Mouse (Mus musculus) lung, embryonic 15.5 days (tissue): ENCODE measurements around the gene Nusap1. TPM values are rescaled to one million over a fixed set of nuclear protein-coding genes. Genes with fewer than 3 reads are reported as not detected.
"Not testable (repeated sequence)": the region's sequence is repeated elsewhere in the genome, so short reads cannot be mapped to it uniquely, and the experiment has no call there.

Experiments used
- ATAC-seq: fragments of 200-750 bp; cut with Nextera tagmentation; 2 replicates; pipeline ENCODE4 v1.8.0; 2017; ENCODE audit warnings: moderate number of reproducible peaks, borderline replicate concordance; ENCODE audit not compliant: low FRiP score, low TSS enrichment; ENCODE audit errors: extremely low read depth
- H3K27ac ChIP-seq: fragments of 300-500 bp; sonication (generic); 2 replicates; pipeline ENCODE4 v1.5.1; 2015; ENCODE audit warnings: moderate library complexity, mild to moderate bottlenecking, inconsistent platforms
- H3K27me3 ChIP-seq: fragments of 300-500 bp; sonication (generic); 2 replicates; pipeline ENCODE4 v1.6.1; 2015; ENCODE audit warnings: inconsistent platforms
- H3K36me3 ChIP-seq: fragments of 300-500 bp; sonication (generic); 2 replicates; pipeline ENCODE4 v1.6.1; 2015; ENCODE audit warnings: inconsistent platforms
- H3K4me1 ChIP-seq: fragments of 300-500 bp; sonication (generic); 2 replicates; pipeline ENCODE4 v1.6.1; 2015; ENCODE audit warnings: inconsistent platforms
- H3K4me2 ChIP-seq: fragments of 300-500 bp; sonication (generic); 2 replicates; pipeline ENCODE4 v1.6.1; 2015; ENCODE audit warnings: inconsistent platforms, mild to moderate bottlenecking, moderate library complexity
- H3K4me3 ChIP-seq: fragments of 300-500 bp; sonication (generic); 2 replicates; pipeline ENCODE4 v1.5.1; 2015; ENCODE audit warnings: mild to moderate bottlenecking, inconsistent platforms
- H3K9ac ChIP-seq: fragments of 300-500 bp; sonication (generic); 2 replicates; pipeline ENCODE4 v1.6.1; 2015; ENCODE audit warnings: inconsistent platforms
- H3K9me3 ChIP-seq: fragments of 300-500 bp; sonication (generic); 2 replicates; pipeline ENCODE4 v1.6.1; 2016; ENCODE audit warnings: inconsistent platforms
- WGBS: fragments of 180-500 bp; shearing (Covaris S2); methylation state at CpG from one replicate; pipeline ENCODE4 v1.1.7; 2015; 5-methylcytosine and 5-hydroxymethylcytosine counted together
- polyA plus RNA-seq: library from polyadenylated mRNA; unstranded; fragments of >200 nt; fragmentation: Nextera tagmentation; extraction: Ambion mirVana; gene quantifications from 2 replicates; pipeline ENCODE4 v1.2.1, GENCODE M21; 2015

Gene Nusap1
- polyA plus RNA-seq, 1 experiment from 2014 or later, result 85.9 TPM

- Histone ChIP-seq H3K4me1 (0 out of 2 replicates have a peak, but pooled peaks cover 11% of the 10 kb centered on the region), H3K4me2 (no peak overlapping the region), H3K4me3 (no peak overlapping the region), H3K27me3 (no peaks in the 10 kb centered on the region), H3K27ac (no peak overlapping the region), H3K36me3 (peaks cover 62% of the 10 kb centered on the region), H3K9ac (no peak overlapping the region), H3K9me3 (no peaks in the 10 kb centered on the region)
- ATAC-seq, result no peak
- WGBS, result 91% methylated on average over 4 of the region's 4 CpGs
These were observed 17.1 kb upstream of the Nusap1 start for GRCm38 (mm10) chr2:119601027-119601426.

GRCm38 (mm10) chr2:119601575-119601974 lies 16.5 kb upstream of the Nusap1 start:
- not testable (repeated sequence) for H3K9me3 ChIP-seq, H3K4me3 ChIP-seq, H3K27me3 ChIP-seq, ATAC-seq, H3K9ac ChIP-seq, H3K27ac ChIP-seq, H3K4me2 ChIP-seq
- WGBS, result 72% methylated on average over 3 of the region's 3 CpGs
- H3K36me3 ChIP-seq, result peaks cover 62% of the 10 kb centered on the region
- 0 out of 2 replicates have a peak, but pooled peaks cover 11% of the 10 kb centered on the region for H3K4me1 ChIP-seq

GRCm38 (mm10) chr2:119602488-119602887 lies 15.6 kb upstream of the Nusap1 start:
- Histone ChIP-seq H3K27ac (no peak overlapping the region), H3K4me2 (no peak overlapping the region), H3K4me1 (0 out of 2 replicates have a peak, but pooled peaks cover 7% of the 10 kb centered on the region), H3K27me3 (no peaks in the 10 kb centered on the region), H3K9me3 (no peaks in the 10 kb centered on the region), H3K9ac (no peak overlapping the region), H3K4me3 (no peak overlapping the region), H3K36me3 (peaks cover 62% of the 10 kb centered on the region)
- no peak for ATAC-seq
- 41% methylated on average over 1 of the region's 1 CpGs for WGBS

- Histone ChIP-seq H3K36me3 (peaks cover 66% of the 10 kb centered on the region), H3K9ac (no peak overlapping the region), H3K9me3 (no peaks in the 10 kb centered on the region), H3K4me1 (0 out of 2 replicates have a peak, but pooled peaks cover 7% of the 10 kb centered on the region), H3K27ac (no peak overlapping the region), H3K4me2 (no peak overlapping the region), H3K4me3 (no peak overlapping the region), H3K27me3 (no peaks in the 10 kb centered on the region)
- no peak for ATAC-seq
- 34% methylated on average over 2 of the region's 2 CpGs for WGBS
These were observed 14.2 kb upstream of the Nusap1 start for GRCm38 (mm10) chr2:119603909-119604308.

GRCm38 (mm10) chr2:119605361-119605973 lies 12.6 kb upstream of the Nusap1 start:
- H3K36me3 ChIP-seq, result peaks cover 69% of the 10 kb centered on the region
- H3K27me3 ChIP-seq, result no peaks in the 10 kb centered on the region
- no peak overlapping the region for H3K9ac ChIP-seq
- WGBS, result 82% methylated on average over 6 of the region's 6 CpGs
- ATAC-seq, result no peak
- H3K27ac ChIP-seq, result no peak overlapping the region
- no peak overlapping the region for H3K4me3 ChIP-seq
- 0 out of 2 replicates have a peak, but pooled peaks cover 7% of the 10 kb centered on the region for H3K4me1 ChIP-seq
- no peaks in the 10 kb centered on the region for H3K9me3 ChIP-seq
- H3K4me2 ChIP-seq, result no peak overlapping the region

- no peak overlapping the region for H3K4me2 ChIP-seq
- no peaks in the 10 kb centered on the region for H3K9me3 ChIP-seq
- H3K4me1 ChIP-seq, result 0 out of 2 replicates have a peak, but pooled peaks cover 4% of the 10 kb centered on the region
- H3K27ac ChIP-seq, result no peak overlapping the region
- H3K36me3 ChIP-seq, result peaks cover 68% of the 10 kb centered on the region
- 86% methylated on average over 4 of the region's 4 CpGs for WGBS
- no peak overlapping the region for H3K9ac ChIP-seq
- no peak for ATAC-seq
- H3K4me3 ChIP-seq, result no peak overlapping the region
- no peaks in the 10 kb centered on the region for H3K27me3 ChIP-seq
These were observed 11.1 kb upstream of the Nusap1 start for GRCm38 (mm10) chr2:119607023-119607422.

- Histone ChIP-seq H3K27ac (peak overlapping the region; percentile 66), H3K4me1 (peaks cover 36% of the 10 kb centered on the region), H3K27me3 (no peaks in the 10 kb centered on the region), H3K9me3 (no peaks in the 10 kb centered on the region), H3K36me3 (no peaks in the 10 kb centered on the region), H3K4me2 (peak overlapping the region; percentile 82), H3K4me3 (peak overlapping the region; percentile 93), H3K9ac (peak overlapping the region; percentile 70)
- peak; percentile 60 for ATAC-seq
- WGBS, result 0% methylated on average over 12 of the region's 13 CpGs
These were observed 278 bp upstream of the Nusap1 start for GRCm38 (mm10) chr2:119617841-119618198.

- 8% methylated on average over 6 of the region's 6 CpGs for WGBS
- peak overlapping the region; percentile 82 for H3K4me2 ChIP-seq
- peaks cover 36% of the 10 kb centered on the region for H3K4me1 ChIP-seq
- H3K9me3 ChIP-seq, ATAC-seq, H3K36me3 ChIP-seq, H3K27me3 ChIP-seq: not testable (repeated sequence)
- peak overlapping the region; percentile 55 for H3K9ac ChIP-seq
- peak overlapping the region; percentile 93 for H3K4me3 ChIP-seq
- H3K27ac ChIP-seq, result peak overlapping the region; percentile 70
These were observed 904 bp downstream of the Nusap1 start for GRCm38 (mm10) chr2:119619002-119619401.

- Histone ChIP-seq H3K9ac (no peak overlapping the region), H3K9me3 (no peaks in the 10 kb centered on the region), H3K27me3 (no peaks in the 10 kb centered on the region), H3K4me2 (peak overlapping the region; percentile 7), H3K36me3 (peaks cover 22% of the 10 kb centered on the region), H3K27ac (no peak overlapping the region), H3K4me1 (peaks cover 36% of the 10 kb centered on the region), H3K4me3 (no peak overlapping the region)
- WGBS, result 93% methylated on average over 2 of the region's 2 CpGs
- ATAC-seq, result no peak
These were observed 3.2 kb downstream of the Nusap1 start for GRCm38 (mm10) chr2:119621302-119621701.

GRCm38 (mm10) chr2:119636781-119637180 lies 18.7 kb downstream of the Nusap1 start:
- Histone ChIP-seq H3K4me3 (no peak overlapping the region), H3K36me3 (peaks cover 90% of the 10 kb centered on the region)
- 88% methylated on average over 1 of the region's 1 CpGs for WGBS

GRCm38 (mm10) chr2:119641214-119641912 lies 23.3 kb downstream of the Nusap1 start:
- ATAC-seq, result no peak
- Histone ChIP-seq H3K4me1 (no peaks in the 10 kb centered on the region), H3K9me3 (no peaks in the 10 kb centered on the region), H3K27ac (no peak overlapping the region), H3K9ac (no peak overlapping the region), H3K4me3 (no peak overlapping the region), H3K4me2 (no peak overlapping the region), H3K36me3 (peaks cover 86% of the 10 kb centered on the region), H3K27me3 (no peaks in the 10 kb centered on the region)
- whole genome bisulfite sequencing, result 89% methylated on average over 5 of the region's 5 CpGs

More at GRCm38 (mm10) chr2:119636781-119637180, 18.7 kb downstream of the Nusap1 start:
- no peak overlapping the region for H3K9ac ChIP-seq
- no peaks in the 10 kb centered on the region for H3K27me3 ChIP-seq
- H3K4me1 ChIP-seq, result no peaks in the 10 kb centered on the region
- H3K27ac ChIP-seq, result no peak overlapping the region
- H3K4me2 ChIP-seq, result no peak overlapping the region
- no peaks in the 10 kb centered on the region for H3K9me3 ChIP-seq
- ATAC-seq, result no peak

GRCm38 (mm10) chr2:119644254-119644653 lies 26.2 kb downstream of the Nusap1 start:
- ATAC-seq, result no peak
- H3K4me2 ChIP-seq, result no peak overlapping the region
- 84% methylated on average over 5 of the region's 5 CpGs for WGBS

More at GRCm38 (mm10) chr2:119644254-119644653, 26.2 kb downstream of the Nusap1 start:
- no peaks in the 10 kb centered on the region for H3K27me3 ChIP-seq
- H3K4me1 ChIP-seq, result no peaks in the 10 kb centered on the region
- no peak overlapping the region for H3K27ac ChIP-seq
- no peaks in the 10 kb centered on the region for H3K9me3 ChIP-seq
- H3K4me3 ChIP-seq, result no peak overlapping the region
- H3K36me3 ChIP-seq, result peaks cover 87% of the 10 kb centered on the region
- no peak overlapping the region for H3K9ac ChIP-seq
